Mouse (Mus musculus) embryonic facial prominence, embryonic 15.5 days (tissue): Measurements from ENCODE around the gene Trit1. TPM values are rescaled to one million over a fixed set of nuclear protein-coding genes. Genes with fewer than 3 reads are reported as not detected.
"Not testable (repeated sequence)": the region's sequence is repeated elsewhere in the genome, so short reads cannot be mapped to it uniquely, and the experiment has no call there.

Source experiments
- ATAC-seq: fragments of 200-750 bp; cut with Nextera tagmentation; 2 replicates; pipeline ENCODE4 v1.8.0; 2017; ENCODE audit warnings: low read depth, moderate TSS enrichment; ENCODE audit not compliant: insufficient number of reproducible peaks, low FRiP score, low TSS enrichment
- H3K27ac ChIP-seq: fragments of 300-500 bp; sonication (generic); replicated peaks from 2 replicates; pipeline ENCODE4 v1.5.1; 2015; ENCODE audit warnings: mild to moderate bottlenecking, inconsistent platforms
- H3K27me3 ChIP-seq: fragments of 300-500 bp; sonication (generic); 2 replicates; pipeline ENCODE4 v1.6.1; 2015; ENCODE audit warnings: inconsistent platforms
- H3K36me3 ChIP-seq: fragments of 300-500 bp; sonication (generic); 2 replicates; pipeline ENCODE4 v1.6.1; 2015; ENCODE audit warnings: mild to moderate bottlenecking, inconsistent platforms
- H3K4me1 ChIP-seq: fragments of 300-500 bp; sonication (generic); 2 replicates; pipeline ENCODE4 v1.6.1; 2015; ENCODE audit warnings: inconsistent platforms
- H3K4me2 ChIP-seq: fragments of 300-500 bp; sonication (generic); replicated peaks from 2 replicates; pipeline ENCODE4 v1.6.1; 2015; ENCODE audit warnings: mild to moderate bottlenecking, inconsistent platforms
- H3K4me3 ChIP-seq: fragments of 300-500 bp; sonication (generic); replicated peaks from 2 replicates; pipeline ENCODE4 v1.5.1; 2015; ENCODE audit warnings: mild to moderate bottlenecking, inconsistent platforms
- H3K9ac ChIP-seq: fragments of 300-500 bp; sonication (generic); 2 replicates; pipeline ENCODE4 v1.6.1; 2015; ENCODE audit warnings: inconsistent platforms
- H3K9me3 ChIP-seq: fragments of 300-500 bp; sonication (generic); replicated peaks from 2 replicates; pipeline ENCODE4 v1.6.1; 2016; ENCODE audit warnings: inconsistent platforms
- WGBS: fragments of 180-500 bp; shearing (Covaris S2); methylation state at CpG from one replicate; pipeline ENCODE4 v1.1.7; 2015; 5-methylcytosine and 5-hydroxymethylcytosine counted together
- polyA plus RNA-seq: library from polyadenylated mRNA; unstranded; fragments of >200 nt; fragmentation: Nextera tagmentation; extraction: Ambion mirVana; gene quantifications from 2 replicates; pipeline ENCODE4 v1.2.1, GENCODE M21; 2015

The Trit1 gene
- polyA plus RNA-seq, 1 experiment from 2014 or later, result 21.6 TPM

DNA sequence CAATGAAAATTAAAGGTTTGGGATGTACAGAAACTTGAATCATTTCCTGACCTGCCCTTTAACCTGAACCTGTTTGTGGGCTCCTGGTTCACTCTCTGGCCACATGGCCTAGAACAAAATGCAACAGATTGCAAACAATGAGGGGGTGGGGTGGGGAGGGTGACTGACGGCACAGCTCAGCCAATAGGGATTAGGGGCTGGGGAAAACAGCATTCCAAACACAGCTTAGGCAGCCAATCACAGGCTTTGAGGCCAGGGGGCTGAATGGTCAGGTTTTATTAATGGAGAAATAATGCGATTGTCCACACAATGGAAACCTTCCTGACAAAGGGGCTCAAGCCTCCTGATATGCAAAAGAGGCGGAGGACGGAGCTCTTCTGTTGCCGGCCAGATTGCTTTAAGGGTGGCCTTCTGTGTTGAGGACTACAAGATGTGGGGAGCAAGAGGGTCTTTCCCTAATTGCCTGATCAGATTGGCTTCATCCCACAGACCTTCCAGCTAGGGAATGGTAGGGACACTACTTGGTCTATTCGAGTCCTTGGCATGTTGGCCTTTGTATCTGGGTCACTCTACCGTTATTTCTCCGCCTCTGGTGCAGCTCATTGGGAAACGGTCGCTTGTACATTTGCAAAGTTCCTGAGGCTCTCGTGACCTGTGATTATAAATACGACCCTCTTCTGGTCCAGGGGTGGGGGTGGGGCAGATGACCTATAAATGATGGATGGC, 17.7 kb upstream of the Trit1 start:
- H3K27me3 ChIP-seq, result no peaks in the 10 kb centered on the region
- H3K4me2 ChIP-seq, result peak overlapping the region; percentile 94
- no peak overlapping the region for H3K27ac ChIP-seq
- no peak overlapping the region for H3K9ac ChIP-seq
- H3K4me3 ChIP-seq, result peak overlapping the region; percentile 79
- no peaks in the 10 kb centered on the region for H3K36me3 ChIP-seq
- ATAC-seq, result no peak
- H3K4me1 ChIP-seq, result peaks cover 47% of the 10 kb centered on the region
- 22% methylated on average over 12 of the region's 12 CpGs for WGBS
- no peaks in the 10 kb centered on the region for H3K9me3 ChIP-seq

DNA sequence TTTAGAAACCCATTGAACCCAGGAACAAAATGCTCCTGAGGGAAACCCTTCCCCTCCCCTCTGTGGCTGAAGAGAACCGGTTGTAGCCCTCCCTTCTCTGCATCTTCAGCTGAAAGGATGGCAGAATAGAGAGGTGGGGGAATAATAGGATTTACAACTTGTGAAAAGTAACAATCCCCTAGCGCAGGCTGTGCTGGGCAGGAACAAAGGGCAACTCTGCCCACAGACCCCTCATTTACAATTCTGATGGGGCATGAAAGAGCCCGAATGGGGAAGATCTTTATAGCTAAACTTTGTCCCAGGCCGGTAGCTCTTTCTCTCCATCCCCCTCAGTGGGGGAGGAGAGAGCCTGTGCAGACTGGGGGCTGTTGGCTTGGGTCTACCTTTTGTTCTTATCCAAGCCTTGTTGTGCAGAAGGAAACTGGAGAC, 17.1 kb upstream of the Trit1 start:
- Histone ChIP-seq H3K4me1 (peaks cover 47% of the 10 kb centered on the region), H3K4me3 (peak overlapping the region; percentile 18; the same call in 1 of the 2 replicates), H3K27ac (no peak overlapping the region), H3K36me3 (no peaks in the 10 kb centered on the region), H3K4me2 (peak overlapping the region; percentile 94), H3K27me3 (no peaks in the 10 kb centered on the region), H3K9ac (no peak overlapping the region), H3K9me3 (no peaks in the 10 kb centered on the region)
- 30% methylated on average over 4 of the region's 4 CpGs for WGBS
- no peak for ATAC-seq

DNA sequence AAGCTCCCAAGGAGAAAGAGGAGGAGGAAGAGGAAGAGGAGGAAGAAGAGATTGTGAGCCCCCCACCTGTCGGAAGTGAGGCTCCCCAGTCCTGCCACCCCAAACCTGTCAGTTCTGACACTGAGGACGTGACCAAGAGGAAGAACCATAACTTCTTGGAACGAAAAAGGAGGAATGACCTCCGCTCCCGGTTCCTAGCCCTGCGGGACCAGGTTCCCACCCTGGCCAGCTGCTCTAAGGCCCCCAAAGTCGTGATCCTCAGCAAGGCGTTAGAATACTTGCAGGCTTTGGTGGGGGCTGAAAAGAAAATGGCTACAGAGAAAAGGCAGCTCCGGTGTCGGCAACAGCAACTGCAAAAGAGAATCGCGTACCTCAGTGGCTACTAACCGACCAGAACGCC, 16.3 kb upstream of the Trit1 start:
- 69% methylated on average over 14 of the region's 14 CpGs for WGBS
- Histone ChIP-seq H3K4me3 (no peak overlapping the region), H3K27ac (peak overlapping the region; percentile 44), H3K9me3 (no peaks in the 10 kb centered on the region), H3K4me2 (no peak overlapping the region), H3K9ac (no peak overlapping the region), H3K36me3 (no peaks in the 10 kb centered on the region), H3K27me3 (no peaks in the 10 kb centered on the region), H3K4me1 (peaks cover 49% of the 10 kb centered on the region)
- no peak for ATAC-seq

DNA sequence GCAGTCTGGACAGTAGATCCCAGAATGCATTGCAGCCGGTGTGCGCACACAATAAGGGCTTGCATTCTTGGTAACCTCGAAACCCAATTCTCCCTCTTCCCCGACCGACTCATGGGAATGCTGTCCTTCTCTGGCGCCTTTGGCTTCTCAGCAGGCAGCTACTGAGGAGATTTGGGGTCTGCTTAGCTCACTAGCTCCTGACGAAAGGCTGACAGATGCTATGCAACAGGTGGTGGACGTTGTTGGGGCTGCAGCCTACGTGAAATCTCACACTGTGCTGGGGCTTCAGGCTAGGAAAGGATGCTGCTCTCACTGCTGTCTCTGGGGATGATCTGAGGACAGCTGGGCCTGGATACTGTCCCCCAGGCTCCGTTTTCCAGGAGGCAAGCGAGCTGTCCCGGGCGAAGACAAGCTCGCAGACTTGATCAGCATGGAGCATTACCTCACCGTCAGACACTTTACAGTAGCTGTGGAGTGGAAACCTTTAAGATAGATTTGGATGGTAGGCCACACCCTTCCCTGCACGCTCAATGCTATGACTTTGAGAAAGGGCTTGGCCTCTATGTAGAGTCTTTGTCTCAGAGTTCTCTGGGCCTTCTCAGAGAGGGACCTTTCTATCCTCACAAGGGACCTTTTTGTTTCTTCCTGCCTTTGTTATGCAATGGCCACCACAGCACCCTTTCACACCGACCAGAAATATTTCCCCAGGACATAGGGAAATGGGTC, 15.6 kb upstream of the Trit1 start:
- Histone ChIP-seq H3K27ac (no peak overlapping the region; the same call in 1 of the 2 replicates), H3K36me3 (no peaks in the 10 kb centered on the region), H3K9ac (no peak overlapping the region), H3K27me3 (no peaks in the 10 kb centered on the region), H3K4me1 (peaks cover 52% of the 10 kb centered on the region), H3K4me2 (no peak overlapping the region), H3K9me3 (no peaks in the 10 kb centered on the region), H3K4me3 (no peak overlapping the region)
- 53% methylated on average over 17 of the region's 17 CpGs for WGBS
- ATAC-seq, result 0 out of 2 replicates have a peak, but pooled peaks have one; percentile 15

DNA sequence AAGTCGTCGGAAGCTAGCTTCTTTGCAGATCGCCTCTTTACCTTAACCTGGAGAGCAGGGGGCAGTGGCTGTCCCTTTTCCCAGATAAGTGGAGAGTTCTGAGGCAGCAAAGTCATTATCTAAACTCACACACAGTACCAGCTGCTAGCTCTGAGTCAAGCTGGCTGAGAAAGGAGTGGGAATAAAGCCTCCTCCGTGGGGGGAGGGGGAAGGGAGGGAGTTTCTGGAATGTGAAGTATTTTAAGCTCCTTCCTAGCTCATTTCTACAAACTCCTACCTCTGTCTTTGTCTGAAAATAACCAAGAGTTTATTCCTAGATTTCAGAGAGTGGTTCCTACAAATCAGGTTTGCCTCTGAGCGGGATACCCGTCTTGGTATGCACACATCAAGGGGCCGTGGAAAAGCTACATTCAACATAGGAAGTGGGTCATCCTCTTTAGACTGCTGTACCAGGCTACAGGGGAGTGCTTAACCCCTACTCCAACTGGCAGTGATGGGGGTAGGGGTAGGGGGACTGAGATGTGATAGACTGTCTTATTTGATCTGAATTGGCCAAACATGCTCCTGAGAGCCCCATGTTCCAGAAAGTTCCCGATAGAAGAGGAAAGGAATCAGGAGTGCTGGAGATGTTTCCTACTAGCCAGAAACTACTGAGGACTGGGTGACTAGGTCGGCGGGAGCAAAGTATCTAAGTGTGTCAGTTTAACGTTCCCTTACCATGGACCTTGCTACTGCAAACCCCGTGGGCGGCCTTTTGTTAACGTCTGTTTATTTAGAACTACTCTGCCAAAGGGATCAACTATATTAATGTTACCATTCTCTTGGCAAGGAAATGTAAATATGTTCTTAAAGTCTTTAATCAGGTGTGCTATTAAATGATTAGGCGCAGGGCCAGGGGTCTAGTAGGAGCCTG, 11.1 kb upstream of the Trit1 start:
- H3K9me3 ChIP-seq, result no peaks in the 10 kb centered on the region
- no peak overlapping the region for H3K4me3 ChIP-seq
- H3K27me3 ChIP-seq, result no peaks in the 10 kb centered on the region
- no peak for ATAC-seq
- no peak overlapping the region for H3K9ac ChIP-seq
- no peak overlapping the region for H3K4me2 ChIP-seq
- 34% methylated on average over 15 of the region's 15 CpGs for WGBS
- peaks cover 26% of the 10 kb centered on the region for H3K4me1 ChIP-seq
- no peaks in the 10 kb centered on the region for H3K36me3 ChIP-seq
- 0 out of 2 replicates have a peak overlapping the region, but pooled peaks have one; percentile 30 for H3K27ac ChIP-seq

DNA sequence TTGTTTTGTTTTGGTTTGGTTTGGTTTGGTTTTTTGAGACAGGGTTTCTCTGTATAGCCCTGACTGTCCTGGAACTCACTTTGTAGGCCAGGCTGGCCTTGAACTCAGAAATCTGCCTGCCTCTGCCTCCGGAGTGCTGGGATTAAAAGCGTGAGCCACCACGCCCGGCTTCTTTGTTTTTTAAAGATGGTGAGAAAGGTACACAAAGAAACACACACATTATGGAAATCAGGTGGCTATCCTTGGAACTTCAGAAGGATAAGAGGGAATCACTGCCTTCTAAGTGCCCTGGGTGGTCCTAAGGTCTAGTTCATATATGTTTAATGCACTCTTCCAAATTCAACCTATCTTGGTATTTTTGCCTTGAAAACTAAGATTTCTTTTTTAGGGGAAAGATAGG, 3.9 kb upstream of the Trit1 start:
- H3K9ac ChIP-seq, H3K4me1 ChIP-seq, H3K27ac ChIP-seq, ATAC-seq, H3K4me3 ChIP-seq, H3K9me3 ChIP-seq, H3K4me2 ChIP-seq, H3K27me3 ChIP-seq, H3K36me3 ChIP-seq: not testable (repeated sequence)
- 93% methylated on average over 4 of the region's 4 CpGs for WGBS

DNA sequence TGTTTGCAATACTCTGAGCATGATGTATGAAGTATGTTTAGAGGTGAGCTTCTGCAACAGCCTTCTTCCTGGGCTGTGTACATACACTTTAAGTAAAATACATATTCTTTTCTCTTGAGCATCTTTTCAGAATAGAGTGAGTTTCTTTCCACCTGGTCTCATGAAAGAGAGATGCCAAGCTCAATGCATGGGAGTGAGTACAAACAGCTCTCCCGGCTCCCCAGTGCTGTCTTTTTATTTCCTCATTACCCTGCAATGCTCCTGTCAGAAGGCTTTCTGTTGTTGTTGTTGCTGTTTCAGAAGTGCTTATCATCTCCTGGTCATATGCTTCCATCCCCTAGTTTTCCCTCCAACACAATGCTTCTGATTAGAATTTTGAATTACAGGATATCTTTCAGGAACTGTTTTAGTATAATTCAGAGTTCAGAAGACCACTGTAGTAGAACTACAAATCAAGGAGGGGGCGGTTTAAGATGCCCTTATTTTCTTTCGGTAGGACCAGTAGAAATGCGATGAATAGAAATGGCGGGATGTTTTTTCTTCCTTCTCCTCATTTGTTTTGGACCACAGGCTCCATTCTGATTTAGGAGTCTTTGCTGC, 3.0 kb upstream of the Trit1 start:
- ATAC-seq, result no peak
- Histone ChIP-seq H3K27me3 (no peaks in the 10 kb centered on the region), H3K9me3 (no peaks in the 10 kb centered on the region), H3K4me3 (no peak overlapping the region), H3K9ac (no peak overlapping the region), H3K4me2 (no peak overlapping the region), H3K36me3 (no peaks in the 10 kb centered on the region), H3K4me1 (peaks cover 16% of the 10 kb centered on the region), H3K27ac (no peak overlapping the region)
- WGBS, result 57% methylated on average over 5 of the region's 5 CpGs

DNA sequence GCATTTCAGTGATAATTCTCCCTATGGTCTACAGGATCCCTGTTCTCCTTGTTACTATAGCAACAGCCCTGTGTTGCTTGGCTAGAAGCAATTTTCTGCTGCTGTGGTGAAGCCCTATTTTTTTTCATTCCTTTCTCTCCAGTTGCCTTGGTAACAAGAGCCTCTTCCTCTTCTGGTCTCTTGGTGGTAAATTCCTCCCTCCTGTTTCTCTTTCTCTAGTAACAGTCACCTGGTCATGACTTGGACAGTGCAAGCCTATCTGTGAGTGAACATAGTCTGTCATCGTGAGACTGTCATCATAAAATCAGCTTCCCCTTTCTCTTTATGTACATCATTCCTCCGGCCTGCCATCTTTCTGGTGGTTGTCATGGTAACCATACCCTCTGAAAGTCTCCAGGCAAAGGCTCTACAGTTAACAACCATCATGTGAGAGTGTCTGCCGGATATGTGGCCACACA, 2.4 kb upstream of the Trit1 start:
- no peak overlapping the region for H3K27ac ChIP-seq
- no peaks in the 10 kb centered on the region for H3K36me3 ChIP-seq
- 28% methylated on average over 3 of the region's 3 CpGs for WGBS

DNA sequence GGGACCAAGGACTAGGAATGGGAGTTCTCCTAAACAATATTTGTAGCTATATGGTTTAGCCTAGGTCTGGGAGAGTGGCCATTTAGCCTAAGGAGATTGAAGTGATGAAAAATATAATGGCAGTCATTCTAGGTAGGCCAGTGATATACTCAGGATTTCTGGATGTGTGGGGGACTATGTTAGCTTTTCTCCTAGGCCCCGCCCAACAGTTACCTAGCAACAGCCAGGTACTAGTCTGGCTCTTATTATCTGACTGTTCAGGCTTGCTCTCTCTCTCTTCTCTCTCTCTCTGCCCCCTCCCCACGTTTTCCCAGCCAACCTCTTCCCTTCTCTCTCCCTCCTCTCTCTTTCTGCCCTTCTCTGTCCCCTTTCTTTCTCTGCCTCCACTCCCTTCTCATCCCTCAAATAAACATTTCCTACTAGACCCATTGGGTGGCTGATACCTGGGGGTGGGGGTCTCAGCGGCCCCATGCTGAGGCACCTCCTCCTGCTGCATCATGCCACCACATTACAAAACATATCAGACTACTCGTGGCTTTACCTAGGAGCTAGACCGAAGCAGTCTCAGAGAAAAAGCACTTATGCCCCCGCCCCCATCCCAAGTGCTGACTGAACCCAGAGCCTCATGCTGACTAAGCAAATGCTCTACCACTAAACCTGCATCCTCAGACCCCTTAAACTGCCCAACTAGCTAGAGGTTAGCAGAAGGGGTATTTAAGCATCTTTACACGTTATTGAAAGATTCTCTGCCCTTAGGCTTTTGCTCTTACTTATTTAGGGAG, 1.7 kb upstream of the Trit1 start:
- no peak for ATAC-seq
- Histone ChIP-seq H3K27ac (no peak overlapping the region), H3K4me2 (no peak overlapping the region), H3K9me3 (no peaks in the 10 kb centered on the region), H3K27me3 (no peaks in the 10 kb centered on the region), H3K4me3 (no peak overlapping the region), H3K36me3 (peaks cover 1% of the 10 kb centered on the region; the same call in 1 of the 2 replicates), H3K4me1 (peaks cover 23% of the 10 kb centered on the region), H3K9ac (no peak overlapping the region)
- 32% methylated on average over 7 of the region's 7 CpGs for WGBS

More for the DNA sequence above, 2.4 kb upstream of the Trit1 start:
- Histone ChIP-seq H3K9me3 (no peaks in the 10 kb centered on the region), H3K27me3 (no peaks in the 10 kb centered on the region), H3K4me1 (peaks cover 20% of the 10 kb centered on the region), H3K4me3 (no peak overlapping the region), H3K4me2 (no peak overlapping the region), H3K9ac (no peak overlapping the region)
- ATAC-seq, result no peak

DNA sequence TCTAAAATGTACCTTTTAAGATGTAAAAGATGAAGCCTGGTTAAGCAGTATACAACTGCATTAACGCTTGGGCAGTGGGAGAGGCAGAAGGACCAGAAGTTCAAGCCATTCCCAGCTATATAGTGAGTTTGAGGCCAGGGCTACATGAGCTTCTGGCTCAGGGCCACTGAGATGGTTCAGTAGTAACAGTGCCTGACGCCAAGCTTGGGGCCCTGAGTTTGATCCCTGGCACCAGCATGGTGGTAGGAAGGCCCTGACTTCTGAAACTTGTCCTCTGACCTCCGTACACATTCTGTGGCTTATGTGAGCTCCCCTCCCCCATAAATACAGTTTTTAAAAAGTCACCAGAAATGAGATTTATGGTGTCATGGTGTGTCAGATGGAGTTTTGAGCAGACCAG, 5.2 kb downstream of the Trit1 start:
- no peak overlapping the region for H3K9ac ChIP-seq
- H3K4me2 ChIP-seq, result no peak overlapping the region
- 91% methylated on average over 3 of the region's 3 CpGs for WGBS
- no peaks in the 10 kb centered on the region for H3K9me3 ChIP-seq
- H3K27ac ChIP-seq, result no peak overlapping the region
- H3K4me3 ChIP-seq, result no peak overlapping the region
- H3K36me3 ChIP-seq, result peaks cover 11% of the 10 kb centered on the region; the same call in 1 of the 2 replicates
- peaks cover 13% of the 10 kb centered on the region for H3K4me1 ChIP-seq
- ATAC-seq, result no peak
- H3K27me3 ChIP-seq, result no peaks in the 10 kb centered on the region
